Mouse (Mus musculus) kidney, embryonic 15.5 days (tissue): ENCODE results near the gene Sirt6. TPM values are rescaled to one million over a fixed set of nuclear protein-coding genes. Genes with fewer than 3 reads are reported as not detected.
A peak's percentile ranks its signal among the peaks of the same experiment; 100 is the strongest.
"Not testable (repeated sequence)": the region's sequence is repeated elsewhere in the genome, so short reads cannot be mapped to it uniquely, and the experiment has no call there.

Experiments used
- ATAC-seq: fragments of 200-750 bp; cut with Nextera tagmentation; replicated peaks from 2 replicates; pipeline ENCODE4 v1.8.0; 2017; ENCODE audit warnings: moderate TSS enrichment; ENCODE audit not compliant: low FRiP score
- H3K27ac ChIP-seq: fragments of 300-500 bp; sonication (generic); 2 replicates; pipeline ENCODE4 v1.5.1; 2015; ENCODE audit warnings: mild to moderate bottlenecking, inconsistent platforms
- H3K27me3 ChIP-seq: fragments of 300-500 bp; sonication (generic); 2 replicates; pipeline ENCODE4 v1.6.1; 2015; ENCODE audit warnings: inconsistent platforms
- H3K36me3 ChIP-seq: fragments of 300-500 bp; sonication (generic); 2 replicates; pipeline ENCODE4 v1.6.1; 2015; ENCODE audit warnings: inconsistent platforms
- H3K4me1 ChIP-seq: fragments of 300-500 bp; sonication (generic); 2 replicates; pipeline ENCODE4 v1.6.1; 2015; ENCODE audit warnings: inconsistent platforms
- H3K4me2 ChIP-seq: fragments of 300-500 bp; sonication (generic); 2 replicates; pipeline ENCODE4 v1.6.1; 2015; ENCODE audit warnings: moderate library complexity, mild to moderate bottlenecking, inconsistent platforms
- H3K4me3 ChIP-seq: fragments of 300-500 bp; sonication (generic); replicated peaks from 2 replicates; pipeline ENCODE4 v1.5.1; 2015; ENCODE audit warnings: mild to moderate bottlenecking, inconsistent platforms
- H3K9ac ChIP-seq: fragments of 300-500 bp; sonication (generic); 2 replicates; pipeline ENCODE4 v1.6.1; 2015; ENCODE audit warnings: mild to moderate bottlenecking, inconsistent platforms
- H3K9me3 ChIP-seq: fragments of 300-500 bp; sonication (generic); replicated peaks from 2 replicates; pipeline ENCODE4 v1.6.1; 2016; ENCODE audit warnings: inconsistent platforms
- WGBS: fragments of 180-500 bp; shearing (Covaris S2); methylation state at CpG from one replicate; pipeline ENCODE4 v1.1.7; 2015; ENCODE audit warnings: mixed read lengths; 5-methylcytosine and 5-hydroxymethylcytosine counted together
- polyA plus RNA-seq: library from polyadenylated mRNA; unstranded; fragments of >200 nt; fragmentation: Nextera tagmentation; extraction: Ambion mirVana; gene quantifications from 2 replicates; pipeline ENCODE4 v1.2.1, GENCODE M21; 2015

Gene Sirt6
- polyA plus RNA-seq, 1 experiment from 2014 or later, result 42.8 TPM

- peaks cover 26% of the 10 kb centered on the region for H3K4me1 ChIP-seq
- 0 out of 2 replicates have a peak overlapping the region, but pooled peaks have one; percentile 99 for H3K27ac ChIP-seq
- WGBS, result 76% methylated on average over 8 of the region's 8 CpGs
- no peak for ATAC-seq
- 0 out of 2 replicates have a peak overlapping the region, but pooled peaks have one; percentile 94 for H3K9ac ChIP-seq
- H3K4me2 ChIP-seq, result peak overlapping the region; percentile 85
- no peaks in the 10 kb centered on the region for H3K9me3 ChIP-seq
- no peaks in the 10 kb centered on the region for H3K27me3 ChIP-seq
- peak overlapping the region; percentile 77 for H3K4me3 ChIP-seq
- no peaks in the 10 kb centered on the region for H3K36me3 ChIP-seq
Measured at GRCm38 (mm10) chr10:81641978-81642647, 14.5 kb upstream of the Sirt6 start.

GRCm38 (mm10) chr10:81641566-81641965 lies 14.0 kb upstream of the Sirt6 start:
- Histone ChIP-seq H3K9me3 (no peaks in the 10 kb centered on the region), H3K9ac (no peak overlapping the region), H3K4me3 (no peak overlapping the region), H3K4me2 (no peak overlapping the region), H3K27ac (no peak overlapping the region), H3K4me1 (peaks cover 26% of the 10 kb centered on the region), H3K36me3 (no peaks in the 10 kb centered on the region), H3K27me3 (no peaks in the 10 kb centered on the region)
- ATAC-seq, result no peak
- WGBS, result 91% methylated on average over 2 of the region's 2 CpGs

GRCm38 (mm10) chr10:81640825-81641224 lies 13.2 kb upstream of the Sirt6 start:
- H3K27ac ChIP-seq, H3K9me3 ChIP-seq, H3K4me2 ChIP-seq, H3K9ac ChIP-seq, H3K36me3 ChIP-seq, H3K27me3 ChIP-seq, H3K4me3 ChIP-seq, ATAC-seq: not testable (repeated sequence)
- 54% methylated on average over 4 of the region's 4 CpGs for WGBS
- peaks cover 26% of the 10 kb centered on the region for H3K4me1 ChIP-seq

DNA sequence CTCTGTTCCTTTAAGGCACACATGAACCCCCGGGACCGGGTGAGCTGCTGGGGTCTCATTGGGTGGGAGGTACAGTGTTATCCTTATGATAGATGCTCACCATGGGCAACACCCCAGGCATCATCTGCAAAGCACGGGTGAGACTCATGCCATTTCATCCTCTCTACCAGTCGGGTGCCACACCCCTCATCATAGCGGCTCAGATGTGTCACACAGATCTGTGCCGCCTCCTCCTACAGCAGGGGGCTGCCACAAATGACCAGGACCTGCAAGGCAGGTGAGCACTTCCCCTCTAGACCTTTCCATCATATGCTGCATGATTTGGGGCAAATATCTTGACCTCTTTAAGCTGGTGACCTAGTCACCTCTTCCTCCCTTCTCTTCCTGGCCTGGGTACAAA lies 10.5 kb upstream of the Sirt6 start:
- H3K36me3 ChIP-seq, result no peaks in the 10 kb centered on the region
- H3K27ac ChIP-seq, result no peak overlapping the region
- no peak overlapping the region for H3K9ac ChIP-seq
- H3K9me3 ChIP-seq, result no peaks in the 10 kb centered on the region
- H3K27me3 ChIP-seq, result no peaks in the 10 kb centered on the region
- WGBS, result 78% methylated on average over 6 of the region's 6 CpGs
- no peak for ATAC-seq
- H3K4me1 ChIP-seq, result peaks cover 34% of the 10 kb centered on the region
- no peak overlapping the region for H3K4me3 ChIP-seq
- no peak overlapping the region for H3K4me2 ChIP-seq

DNA sequence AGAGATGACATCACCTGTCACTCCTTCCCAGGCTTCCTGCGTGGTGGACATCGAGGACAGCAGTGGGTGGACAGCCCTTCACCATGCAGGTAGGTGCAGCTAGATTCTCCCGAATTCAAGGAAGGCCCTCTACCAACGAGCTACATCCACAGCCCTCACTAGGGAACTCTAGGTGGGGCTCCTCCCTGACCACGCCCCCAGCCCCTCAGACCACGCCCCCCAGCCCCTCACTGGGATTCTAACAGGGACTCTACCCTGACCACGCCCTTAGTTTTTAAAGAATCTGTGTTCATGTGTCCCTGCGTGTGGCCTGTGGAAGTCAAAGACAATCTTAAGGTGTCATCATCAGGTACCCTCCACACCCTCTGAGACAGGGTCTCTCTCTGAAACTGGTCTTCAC lies 8.7 kb upstream of the Sirt6 start:
- no peak for ATAC-seq
- Histone ChIP-seq H3K4me2 (no peak overlapping the region), H3K4me3 (no peak overlapping the region), H3K4me1 (peaks cover 17% of the 10 kb centered on the region), H3K9me3 (no peaks in the 10 kb centered on the region), H3K27me3 (no peaks in the 10 kb centered on the region), H3K9ac (no peak overlapping the region), H3K36me3 (no peaks in the 10 kb centered on the region), H3K27ac (no peak overlapping the region)
- 19% methylated on average over 8 of the region's 8 CpGs for WGBS

- H3K9ac ChIP-seq, result peak overlapping the region; percentile 57
- H3K4me1 ChIP-seq, result peaks cover 18% of the 10 kb centered on the region
- H3K27ac ChIP-seq, result peak overlapping the region; percentile 84
- no peaks in the 10 kb centered on the region for H3K9me3 ChIP-seq
- H3K4me2 ChIP-seq, result peak overlapping the region; percentile 79
- H3K4me3 ChIP-seq, result peak overlapping the region; percentile 53
- peak; percentile 95 for ATAC-seq
- H3K27me3 ChIP-seq, result no peaks in the 10 kb centered on the region
- H3K36me3 ChIP-seq, result no peaks in the 10 kb centered on the region
- WGBS, result under 1% methylated on average over 37 of the region's 37 CpGs
Measured at GRCm38 (mm10) chr10:81633253-81634099, 5.9 kb upstream of the Sirt6 start.

- peak within 1 kb of the TSS; percentile 67 for H3K9ac ChIP-seq
- peak within 1 kb of the TSS; percentile 72 for H3K4me2 ChIP-seq
- no peaks in the 10 kb centered on the region for H3K27me3 ChIP-seq
- WGBS, result 58% methylated on average over 16 of the region's 16 CpGs
- no peaks in the 10 kb centered on the region for H3K9me3 ChIP-seq
- peak within 1 kb of the TSS; percentile 66 for H3K4me3 ChIP-seq
- H3K27ac ChIP-seq, result peak within 1 kb of the TSS; percentile 94
- H3K4me1 ChIP-seq, result peaks cover 30% of the 10 kb centered on the region
- ATAC-seq, result peak; percentile 16
- H3K36me3 ChIP-seq, result peaks cover 26% of the 10 kb centered on the region
Measured at GRCm38 (mm10) chr10:81628390-81628789, 793 bp upstream of the Sirt6 start, which contains the start of gene Ankrd24. Gene Ankrd24 (plus strand): TSS chr10:81628540.

GRCm38 (mm10) chr10:81627836-81628220 lies 231 bp upstream of the Sirt6 start:
- Histone ChIP-seq H3K4me3 (peak overlapping the region; percentile 66), H3K27me3 (no peaks in the 10 kb centered on the region), H3K27ac (peak overlapping the region; percentile 94), H3K4me2 (peak overlapping the region; percentile 72), H3K36me3 (peaks cover 30% of the 10 kb centered on the region), H3K9me3 (no peaks in the 10 kb centered on the region), H3K9ac (peak overlapping the region; percentile 67), H3K4me1 (peaks cover 27% of the 10 kb centered on the region)
- peak; percentile 27 for ATAC-seq
- 41% methylated on average over 7 of the region's 7 CpGs for WGBS

DNA sequence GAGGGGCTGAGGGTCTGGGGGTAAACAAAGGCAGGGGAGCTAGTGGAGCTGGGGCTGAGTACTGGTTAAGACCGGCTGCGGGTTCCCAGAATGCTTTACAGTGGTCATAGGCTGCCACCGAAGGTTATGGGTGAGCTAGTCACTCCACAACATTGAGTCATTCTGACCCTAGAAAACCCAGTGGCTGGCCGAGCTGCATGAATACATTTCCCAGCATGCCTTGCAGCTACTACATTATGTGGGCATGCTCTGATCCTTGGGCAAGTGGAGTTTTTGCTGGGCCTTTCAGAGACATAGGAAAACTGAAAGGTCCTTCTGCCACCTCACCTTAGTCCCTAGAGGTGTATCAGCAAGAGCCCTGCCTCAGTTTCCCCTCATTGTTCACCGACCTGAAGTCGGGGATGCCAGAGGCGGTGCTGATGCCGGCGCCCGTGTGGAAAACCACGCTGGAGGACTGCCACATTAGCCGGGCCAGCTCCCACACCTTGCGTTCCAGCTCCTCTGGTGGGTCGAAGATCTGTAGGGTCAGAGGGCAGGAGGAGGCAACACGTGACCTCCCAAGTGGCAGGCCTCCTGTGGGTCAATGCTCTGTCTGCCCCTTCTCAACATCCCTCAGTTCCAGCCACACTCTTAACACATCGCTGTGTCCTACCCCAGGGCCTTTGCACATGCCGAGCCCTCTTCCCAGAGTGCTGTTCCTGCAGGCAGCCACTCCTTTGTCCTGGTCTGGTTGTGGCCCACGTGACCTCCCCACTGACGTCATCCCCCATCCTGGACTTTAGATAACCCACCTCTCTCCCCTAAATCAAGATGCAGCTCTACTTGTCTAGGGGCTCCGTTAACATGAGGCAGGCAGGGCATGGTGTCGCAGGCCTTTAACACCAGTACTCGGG lies 1.2 kb downstream of the Sirt6 start:
- H3K27me3 ChIP-seq, result no peaks in the 10 kb centered on the region
- peak overlapping the region; percentile 66 for H3K4me3 ChIP-seq
- peak overlapping the region; percentile 94 for H3K27ac ChIP-seq
- H3K4me1 ChIP-seq, result peaks cover 27% of the 10 kb centered on the region
- no peaks in the 10 kb centered on the region for H3K9me3 ChIP-seq
- 89% methylated on average over 22 of the region's 22 CpGs for WGBS
- H3K36me3 ChIP-seq, result peaks cover 45% of the 10 kb centered on the region
- 0 out of 2 replicates have a peak, but pooled peaks have one; percentile 16 for ATAC-seq
- H3K9ac ChIP-seq, result peak overlapping the region; percentile 67
- peak overlapping the region; percentile 72 for H3K4me2 ChIP-seq

DNA sequence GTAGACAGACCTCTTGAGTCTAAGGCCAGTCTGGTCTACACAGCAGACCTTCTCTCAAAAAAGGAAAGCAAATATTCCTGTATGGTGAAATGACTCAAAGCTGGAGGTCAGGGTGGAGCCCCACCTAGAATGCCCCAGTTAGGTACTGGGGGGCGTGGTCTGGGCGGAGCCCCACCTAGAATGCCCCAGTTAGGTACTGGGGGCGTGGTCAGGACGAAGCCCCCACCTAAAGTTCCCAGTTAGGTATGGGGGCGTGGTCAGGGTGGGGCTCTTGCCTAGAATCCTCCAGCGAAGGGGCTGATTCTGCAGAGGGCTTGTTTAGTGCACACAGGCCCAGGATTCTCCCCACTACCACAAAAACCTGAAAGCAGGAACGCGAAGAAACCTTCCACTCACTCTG lies 4.2 kb downstream of the Sirt6 start:
- ATAC-seq, result no peak
- Histone ChIP-seq H3K27me3 (no peaks in the 10 kb centered on the region), H3K4me2 (no peak overlapping the region), H3K4me1 (peaks cover 24% of the 10 kb centered on the region), H3K9me3 (no peaks in the 10 kb centered on the region), H3K9ac (no peak overlapping the region), H3K36me3 (peaks cover 51% of the 10 kb centered on the region), H3K4me3 (no peak overlapping the region), H3K27ac (no peak overlapping the region)
- WGBS, result 62% methylated on average over 8 of the region's 8 CpGs

- H3K4me1 ChIP-seq, result peaks cover 2% of the 10 kb centered on the region; the same call in 1 of the 2 replicates
- no peak for ATAC-seq
- no peak overlapping the region for H3K4me3 ChIP-seq
- 59% methylated on average over 9 of the region's 9 CpGs for WGBS
- no peak overlapping the region for H3K9ac ChIP-seq
- H3K27ac ChIP-seq, result no peak overlapping the region
- no peaks in the 10 kb centered on the region for H3K9me3 ChIP-seq
- no peaks in the 10 kb centered on the region for H3K27me3 ChIP-seq
- H3K4me2 ChIP-seq, result no peak overlapping the region
- peaks cover 47% of the 10 kb centered on the region for H3K36me3 ChIP-seq
Measured at GRCm38 (mm10) chr10:81620786-81621185, 6.8 kb downstream of the Sirt6 start.
